Mouse (Mus musculus): Measurements from ENCODE around the gene Rnf138rt1.

GRCm38 (mm10) chrX:163720597-163720996 is 40.5 kb downstream of the Rnf138rt1 start:
- TF ChIP-seq POLR2A (IDR thresholded peaks at IDR 0.05; ENCODE audit: low read depth, low read length) (no peak), CTCF (conservative IDR thresholded peaks at IDR 0.05; ENCODE audit: insufficient read depth, insufficient read length, low read depth, low read length) (no peak)
